ENCODE assay signal across 23 mouse cellular contexts in genomic region chr10:8415036-8415435, GRCm38 (mm10).
A peak's percentile ranks its signal among the peaks of the same experiment; 100 is the strongest.
DNase-seq lines count a peak whose midpoint lies in the region; ATAC-seq and TF ChIP-seq lines count a peak whose summit lies in the region.
"Had no signal": no experiment of that assay in that cellular context is flagged by ENCODE, and none has a peak within 500 bp of the region (broad histone marks: within the 10 kb centered on the region; RNA-seq: fewer than 3 reads in every experiment).

No protein-coding gene starts in this region.

- no peaks in the 10 kb centered on the region for H3K36me3 ChIP-seq in heart, embryonic 11.5 days (ENCODE audit: control insufficient read depth, insufficient read depth, low read length)
- no peaks in the 10 kb centered on the region for H3K36me3 ChIP-seq in intestine, embryonic 16.5 days (ENCODE audit: control insufficient read depth, insufficient read depth, low read length)
- H3K36me3 ChIP-seq: embryonic facial prominence, embryonic 15.5 days; hindbrain, embryonic 12.5 days had no signal

- WGBS in heart, embryonic 11.5 days (ENCODE audit: insufficient replicate concordance), result 88% methylated on average over 7 of the region's 7 CpGs
- 71% methylated on average over 7 of the region's 7 CpGs for WGBS in intestine, embryonic 16.5 days

- ATAC-seq in heart, embryonic 11.5 days (replicated peaks; ENCODE audit: insufficient number of reproducible peaks, low FRiP score, low TSS enrichment), result no peak
- ATAC-seq in megakaryocyte progenitor cell, adult 5-6 weeks (replicated peaks; ENCODE audit: poor library complexity), result peak; percentile 31; the same call in 1 of the 2 replicates
- ATAC-seq in erythroid progenitor cell, adult 5-6 weeks (replicated peaks; ENCODE audit: low FRiP score, poor library complexity, severe bottlenecking), result no peak
- no peak for ATAC-seq in intestine, embryonic 16.5 days
- ATAC-seq: activated CD4-positive, CD25-positive, alpha-beta regulatory T cell, adult 4 months; forebrain, embryonic 16.5 days; hindbrain, embryonic 16.5 days; inflammation-experienced regulatory T-cells, adult 6 months; Patski had no signal

- no peaks in the 10 kb centered on the region for H3K4me1 ChIP-seq in heart, embryonic 11.5 days (ENCODE audit: control insufficient read depth, insufficient read depth, low read length)
- peaks cover 22% of the 10 kb centered on the region for H3K4me1 ChIP-seq in bone marrow macrophage, adult 2 months (ENCODE audit: control insufficient read depth, insufficient read depth, low read length)
- no peaks in the 10 kb centered on the region for H3K4me1 ChIP-seq in intestine, embryonic 16.5 days (ENCODE audit: control insufficient read depth, insufficient read depth, low read length)
- H3K4me1 ChIP-seq: hindbrain, embryonic 12.5 days had no signal

- H3K4me3 ChIP-seq in heart, embryonic 11.5 days (ENCODE audit: low read depth, low read length), result no peak overlapping the region
- no peak overlapping the region for H3K4me3 ChIP-seq in bone marrow macrophage, adult 2 months (ENCODE audit: insufficient read depth, low read length)
- H3K4me3 ChIP-seq in intestine, embryonic 16.5 days (ENCODE audit: low read length), result no peak overlapping the region
- H3K4me3 ChIP-seq: embryonic facial prominence, embryonic 15.5 days; erythroblast, embryonic 14.5 days; hindbrain, embryonic 12.5 days had no signal

- DNase-seq in heart, adult 11 months, result peak; percentile 90
- no peak for DNase-seq in lung, adult 18-20 months
- DNase-seq: adrenal gland, postnatal 14 days; B cell, adult 2 months; cerebellum, adult 2 months; cerebellum, postnatal 10 days; embryo, embryonic 11 days; gastrocnemius, postnatal 14 days; heart, postnatal 10 days; heart, postnatal 4 days had no signal

- no peak for TF ChIP-seq POLR2A in bone marrow macrophage, adult 2 months (IDR thresholded peaks at IDR 0.05; ENCODE audit: borderline replicate concordance, low read depth, low read length)

- no peak overlapping the region for H3K4me2 ChIP-seq in heart, embryonic 11.5 days
- no peak overlapping the region for H3K4me2 ChIP-seq in intestine, embryonic 16.5 days (ENCODE audit: low read depth, low read length)
- H3K4me2 ChIP-seq: embryonic facial prominence, embryonic 15.5 days; hindbrain, embryonic 12.5 days had no signal

- H3K9ac ChIP-seq in heart, embryonic 11.5 days (ENCODE audit: low read depth, low read length), result no peak overlapping the region
- H3K9ac ChIP-seq in intestine, embryonic 16.5 days (ENCODE audit: low read depth, low read length), result no peak overlapping the region
- H3K9ac ChIP-seq: embryonic facial prominence, embryonic 15.5 days; hindbrain, embryonic 12.5 days had no signal

- TF ChIP-seq CTCF in bone marrow macrophage, adult 2 months (IDR thresholded peaks at IDR 0.05; ENCODE audit: low read depth, low read length), result no peak

- no peaks in the 10 kb centered on the region for H3K27me3 ChIP-seq in heart, embryonic 11.5 days (ENCODE audit: control insufficient read depth, insufficient read depth, low read length)
- H3K27me3 ChIP-seq in intestine, embryonic 16.5 days (replicated peaks; ENCODE audit: control insufficient read depth, insufficient read depth, low read length), result no peaks in the 10 kb centered on the region
- H3K27me3 ChIP-seq: embryonic facial prominence, embryonic 15.5 days; hindbrain, embryonic 12.5 days; Patski had no signal

- no peaks in the 10 kb centered on the region for H3K9me3 ChIP-seq in heart, embryonic 11.5 days (replicated peaks; ENCODE audit: control insufficient read depth, low read length)
- H3K9me3 ChIP-seq in intestine, embryonic 16.5 days (ENCODE audit: control insufficient read depth, low read length), result no peaks in the 10 kb centered on the region
- H3K9me3 ChIP-seq: embryonic facial prominence, embryonic 15.5 days; hindbrain, embryonic 12.5 days had no signal

- no peak overlapping the region for H3K27ac ChIP-seq in heart, embryonic 11.5 days (ENCODE audit: low read depth, low read length)
- H3K27ac ChIP-seq in bone marrow macrophage, adult 2 months (ENCODE audit: insufficient read depth, low read depth, low read length), result peak overlapping the region; percentile 34
- H3K27ac ChIP-seq in intestine, embryonic 16.5 days (ENCODE audit: low read length), result no peak overlapping the region
- H3K27ac ChIP-seq: embryonic facial prominence, embryonic 15.5 days; hindbrain, embryonic 12.5 days had no signal
